ENCODE assay signal across 8 mouse cellular contexts in genomic region chr2:25399051-25399450, GRCm38 (mm10). TPM values are rescaled to one million over a fixed set of nuclear protein-coding genes. Genes with fewer than 3 reads are reported as not detected.
DNase-seq lines count a peak whose midpoint lies in the region; ATAC-seq and TF ChIP-seq lines count a peak whose summit lies in the region.

Gene Npdc1 (plus strand): TSS chr2:25399351.

- H3K36me3 ChIP-seq in intestine, postnatal 0 days (ENCODE audit: control insufficient read depth, insufficient read depth): no peaks in the 10 kb centered on the region
- H3K36me3 ChIP-seq in small intestine, adult 2 months (ENCODE audit: control insufficient read depth, insufficient read depth, low read length): no peaks in the 10 kb centered on the region

- TF ChIP-seq POLR2A in small intestine, adult 2 months (IDR thresholded peaks at IDR 0.05; ENCODE audit: low read depth, low read length): no peak

- H3K4me2 ChIP-seq in intestine, postnatal 0 days (replicated peaks; ENCODE audit: low read depth): no peak within 1 kb of the TSS

- WGBS in intestine, postnatal 0 days: 70% methylated on average over 8 of the region's 8 CpGs
- 81% methylated on average over 8 of the region's 8 CpGs for WGBS in small intestine, adult 2 months

- no peak within 1 kb of the TSS for H3K27ac ChIP-seq in intestine, postnatal 0 days (ENCODE audit: low read depth, low read length)
- no peak within 1 kb of the TSS for H3K27ac ChIP-seq in small intestine, adult 2 months (ENCODE audit: insufficient read depth, low read depth, low read length)

- no peak within 1 kb of the TSS for H3K4me3 ChIP-seq in intestine, postnatal 0 days (ENCODE audit: low read depth, low read length)
- no peak within 1 kb of the TSS for H3K4me3 ChIP-seq in small intestine, adult 2 months (ENCODE audit: low read depth, low read length)

- H3K27me3 ChIP-seq in intestine, postnatal 0 days (replicated peaks; ENCODE audit: control insufficient read depth, insufficient read depth, low read length): 0 out of 2 replicates have a peak, but pooled peaks cover 6% of the 10 kb centered on the region
- H3K27me3 ChIP-seq in small intestine, adult 2 months (ENCODE audit: control insufficient read depth, insufficient read depth, low read length): no peaks in the 10 kb centered on the region; the same call in 1 of the 2 replicates

- no peaks in the 10 kb centered on the region for H3K9me3 ChIP-seq in intestine, postnatal 0 days (ENCODE audit: control insufficient read depth)

- no peak within 1 kb of the TSS for H3K9ac ChIP-seq in intestine, postnatal 0 days (ENCODE audit: low read depth, low read length)

- H3K4me1 ChIP-seq in intestine, postnatal 0 days (replicated peaks; ENCODE audit: control insufficient read depth, insufficient read depth, low read length): no peaks in the 10 kb centered on the region
- peaks cover 18% of the 10 kb centered on the region; the same call in 1 of the 2 replicates for H3K4me1 ChIP-seq in small intestine, adult 2 months (ENCODE audit: control insufficient read depth, insufficient read depth, insufficient read length, low read length)

- no peak for DNase-seq in frontal cortex, adult 2 months (ENCODE audit: extremely low spot score in 1 of 2, low spot score in 1 of 2)
- no peak for DNase-seq in frontal cortex, postnatal 14 days (ENCODE audit: low spot score in 2 of 2)
- no peak for DNase-seq in adrenal gland, postnatal 25 days
- DNase-seq in gastrocnemius, postnatal 4 days (ENCODE audit: low spot score in 2 of 2): no peak
- DNase-seq in frontal cortex, postnatal 36 days (ENCODE audit: low spot score in 2 of 2): no peak
- DNase-seq in thymus, postnatal 4 days: no peak

- TF ChIP-seq CTCF in intestine, postnatal 0 days (IDR thresholded peaks at IDR 0.05; ENCODE audit: low read depth): no peak
- no peak for TF ChIP-seq CTCF in small intestine, adult 2 months (IDR thresholded peaks at IDR 0.05; ENCODE audit: extremely low read depth, insufficient read length, insufficient replicate concordance, low read depth, low read length)

- no peak for ATAC-seq in intestine, postnatal 0 days

RNA-seq across cellular contexts. Expression of gene Npdc1, which starts in this region (rescaled TPM):
- 383 and 426 TPM in 2 replicates for polyA plus RNA-seq in frontal cortex, adult 2 months (2012; rRNA removed)
- total RNA-seq in adrenal gland, postnatal 25 days (2021): 120 and 134 TPM in 2 replicates
- total RNA-seq in gastrocnemius, postnatal 4 days (2021): 10 to 100 TPM; 41.2 to 45.9 TPM
- 49.2 and 52.3 TPM in 2 replicates for polyA plus RNA-seq in intestine, postnatal 0 days (2015; fragmentation: Nextera tagmentation; extraction: Ambion mirVana)
- 103 and 117 TPM in 2 replicates for polyA plus RNA-seq in small intestine, adult 2 months (2012; rRNA removed)
